Mouse (Mus musculus): Measurements from ENCODE around the gene Slc25a30. TPM values are rescaled to one million over a fixed set of nuclear protein-coding genes. Genes with fewer than 3 reads are reported as not detected.
"Not testable (repeated sequence)": the region's sequence is repeated elsewhere in the genome, so short reads cannot be mapped to it uniquely, and the experiment has no call there.

Slc25a30 gene
- 3.3 and 3.4 TPM in 2 replicates for polyA plus RNA-seq (2015; fragmentation: Nextera tagmentation; extraction: Ambion mirVana)

GRCm38 (mm10) chr14:75786868-75787793 lies at the start of gene Slc25a30:
Gene Slc25a30 (minus strand): TSS chr14:75787037.
- Histone ChIP-seq H3K9ac (peak within 1 kb of the TSS; percentile 88), H3K27ac (peak within 1 kb of the TSS; percentile 91), H3K9me3 (replicated peaks) (no peaks in the 10 kb centered on the region), H3K4me2 (peak within 1 kb of the TSS; percentile 96), H3K4me3 (replicated peaks) (peak within 1 kb of the TSS; percentile 82), H3K27me3 (0 out of 2 replicates have a peak, but pooled peaks cover 4% of the 10 kb centered on the region), H3K36me3 (peaks cover 2% of the 10 kb centered on the region; the same call in 1 of the 2 replicates), H3K4me1 (replicated peaks) (peaks cover 26% of the 10 kb centered on the region)
- ATAC-seq (ENCODE audit: low read depth): peak; percentile 98
- 5% methylated on average over 44 of the region's 51 CpGs for WGBS (ENCODE audit: insufficient replicate concordance)
- DNase-seq: peak; percentile 97

GRCm38 (mm10) chr14:75836579-75836978 lies 49.7 kb upstream of the Slc25a30 start:
- peak overlapping the region; percentile 71 for H3K4me2 ChIP-seq

GRCm38 (mm10) chr14:75834739-75835381 lies 48.0 kb upstream of the Slc25a30 start:
- Histone ChIP-seq H3K27me3 (no peaks in the 10 kb centered on the region), H3K36me3 (no peaks in the 10 kb centered on the region), H3K4me2 (peak overlapping the region; percentile 88), H3K27ac (peak overlapping the region; percentile 97), H3K4me3 (replicated peaks) (peak overlapping the region; percentile 66), H3K9me3 (replicated peaks) (no peaks in the 10 kb centered on the region), H3K9ac (peak overlapping the region; percentile 84), H3K4me1 (replicated peaks) (peaks cover 80% of the 10 kb centered on the region)
- 0% methylated on average over 16 of the region's 16 CpGs for WGBS (ENCODE audit: insufficient replicate concordance)
- ATAC-seq (ENCODE audit: low read depth) (peak; percentile 59), DNase-seq (peak; percentile 64)

More at GRCm38 (mm10) chr14:75836579-75836978, 49.7 kb upstream of the Slc25a30 start:
- 58% methylated on average over 3 of the region's 3 CpGs for WGBS (ENCODE audit: insufficient replicate concordance)
- H3K4me1 ChIP-seq (replicated peaks): peaks cover 77% of the 10 kb centered on the region
- ATAC-seq (ENCODE audit: low read depth) (no peak), DNase-seq (no peak)
- peak overlapping the region; percentile 34; the same call in 1 of the 2 replicates for H3K4me3 ChIP-seq (replicated peaks)
- no peaks in the 10 kb centered on the region for H3K27me3 ChIP-seq
- H3K27ac ChIP-seq: peak overlapping the region; percentile 94
- H3K9ac ChIP-seq: peak overlapping the region; percentile 60
- no peaks in the 10 kb centered on the region for H3K9me3 ChIP-seq (replicated peaks)
- no peaks in the 10 kb centered on the region for H3K36me3 ChIP-seq

GRCm38 (mm10) chr14:75834251-75834738 lies 47.5 kb upstream of the Slc25a30 start:
- Histone ChIP-seq H3K9me3 (replicated peaks) (no peaks in the 10 kb centered on the region), H3K9ac (peak overlapping the region; percentile 84), H3K4me3 (replicated peaks) (peak overlapping the region; percentile 66), H3K4me1 (replicated peaks) (peaks cover 84% of the 10 kb centered on the region), H3K27me3 (no peaks in the 10 kb centered on the region), H3K4me2 (peak overlapping the region; percentile 88), H3K27ac (peak overlapping the region; percentile 97), H3K36me3 (no peaks in the 10 kb centered on the region)
- ATAC-seq (ENCODE audit: low read depth): peak; percentile 78
- peak; percentile 69 for DNase-seq
- WGBS (ENCODE audit: insufficient replicate concordance): under 1% methylated on average over 10 of the region's 10 CpGs

DNA sequence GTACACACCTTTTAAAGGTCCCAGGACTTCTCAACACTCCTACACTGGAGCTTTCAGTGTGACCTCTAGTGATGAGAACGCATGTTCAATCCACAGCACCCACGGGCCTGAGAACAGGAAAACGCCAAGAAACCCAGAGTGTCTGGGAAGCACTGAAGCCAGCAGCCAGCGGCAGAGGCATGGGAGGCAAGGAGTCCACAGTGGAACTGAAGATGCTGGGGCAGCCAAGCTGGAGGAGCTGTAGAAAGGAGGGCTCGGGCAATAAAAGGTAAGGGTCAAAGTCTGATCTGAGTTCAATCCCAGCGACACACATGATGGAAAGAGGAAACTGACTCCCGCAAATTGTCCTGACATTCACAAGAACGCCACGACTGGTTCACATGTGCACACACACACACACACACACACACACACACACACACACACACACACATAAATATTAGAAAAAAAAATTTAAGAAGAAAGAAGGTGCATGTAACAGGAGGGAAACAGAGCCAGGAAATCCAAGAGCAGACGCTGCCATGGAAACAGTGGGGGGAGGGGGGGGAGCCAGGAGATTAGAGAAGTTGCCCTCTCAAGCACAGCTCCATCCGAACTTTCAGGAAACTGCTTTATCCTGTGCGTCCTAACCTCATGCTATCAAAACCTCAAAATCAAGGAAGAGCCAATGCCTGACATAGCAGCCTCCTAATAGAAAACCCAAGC lies 46.9 kb upstream of the Slc25a30 start:
- Histone ChIP-seq H3K27ac (peak overlapping the region; percentile 97), H3K27me3 (peaks cover 3% of the 10 kb centered on the region; the same call in 1 of the 2 replicates), H3K36me3 (no peaks in the 10 kb centered on the region), H3K9ac (peak overlapping the region; percentile 84), H3K9me3 (replicated peaks) (no peaks in the 10 kb centered on the region), H3K4me1 (replicated peaks) (peaks cover 84% of the 10 kb centered on the region), H3K4me2 (peak overlapping the region; percentile 88), H3K4me3 (replicated peaks) (peak overlapping the region; percentile 66)
- DNase-seq: no peak
- 4% methylated on average over 12 of the region's 12 CpGs for WGBS (ENCODE audit: insufficient replicate concordance)
- peak; percentile 11; the same call in 1 of the 2 replicates for ATAC-seq (ENCODE audit: low read depth)

GRCm38 (mm10) chr14:75832982-75833381 lies 46.1 kb upstream of the Slc25a30 start:
- WGBS (ENCODE audit: insufficient replicate concordance): 47% methylated on average over 4 of the region's 4 CpGs
- DNase-seq: no peak
- H3K4me2 ChIP-seq: peak overlapping the region; percentile 88
- no peaks in the 10 kb centered on the region for H3K9me3 ChIP-seq (replicated peaks)
- peak overlapping the region; percentile 84; the same call in 1 of the 2 replicates for H3K9ac ChIP-seq
- H3K4me1 ChIP-seq (replicated peaks): peaks cover 85% of the 10 kb centered on the region
- H3K4me3 ChIP-seq (replicated peaks): peak overlapping the region; percentile 66
- peaks cover 10% of the 10 kb centered on the region for H3K27me3 ChIP-seq
- no peak for ATAC-seq (ENCODE audit: low read depth)
- H3K27ac ChIP-seq: peak overlapping the region; percentile 97
- no peaks in the 10 kb centered on the region for H3K36me3 ChIP-seq

GRCm38 (mm10) chr14:75832031-75832430 lies 45.2 kb upstream of the Slc25a30 start:
- Histone ChIP-seq H3K27ac (peak overlapping the region; percentile 63; the same call in 1 of the 2 replicates), H3K9me3 (replicated peaks) (no peaks in the 10 kb centered on the region), H3K9ac (no peak overlapping the region), H3K4me2 (no peak overlapping the region), H3K4me1 (replicated peaks) (peaks cover 77% of the 10 kb centered on the region), H3K4me3 (replicated peaks) (no peak overlapping the region), H3K27me3 (peaks cover 20% of the 10 kb centered on the region), H3K36me3 (no peaks in the 10 kb centered on the region)
- WGBS (ENCODE audit: insufficient replicate concordance): 46% methylated on average over 2 of the region's 2 CpGs
- ATAC-seq (ENCODE audit: low read depth): no peak
- DNase-seq: peak; percentile 27

GRCm38 (mm10) chr14:75829817-75830216 lies 43.0 kb upstream of the Slc25a30 start:
- not testable (repeated sequence) for ATAC-seq (ENCODE audit: low read depth); H3K36me3 ChIP-seq; H3K9me3 ChIP-seq (replicated peaks); H3K27ac ChIP-seq; H3K9ac ChIP-seq; DNase-seq
- 0 out of 2 replicates have a peak overlapping the region, but pooled peaks have one; percentile 54 for H3K4me3 ChIP-seq (replicated peaks)
- WGBS (ENCODE audit: insufficient replicate concordance): 58% methylated on average over 14 of the region's 14 CpGs
- H3K4me2 ChIP-seq: peak overlapping the region; percentile 78
- H3K27me3 ChIP-seq: peaks cover 25% of the 10 kb centered on the region
- H3K4me1 ChIP-seq (replicated peaks): peaks cover 55% of the 10 kb centered on the region

DNA sequence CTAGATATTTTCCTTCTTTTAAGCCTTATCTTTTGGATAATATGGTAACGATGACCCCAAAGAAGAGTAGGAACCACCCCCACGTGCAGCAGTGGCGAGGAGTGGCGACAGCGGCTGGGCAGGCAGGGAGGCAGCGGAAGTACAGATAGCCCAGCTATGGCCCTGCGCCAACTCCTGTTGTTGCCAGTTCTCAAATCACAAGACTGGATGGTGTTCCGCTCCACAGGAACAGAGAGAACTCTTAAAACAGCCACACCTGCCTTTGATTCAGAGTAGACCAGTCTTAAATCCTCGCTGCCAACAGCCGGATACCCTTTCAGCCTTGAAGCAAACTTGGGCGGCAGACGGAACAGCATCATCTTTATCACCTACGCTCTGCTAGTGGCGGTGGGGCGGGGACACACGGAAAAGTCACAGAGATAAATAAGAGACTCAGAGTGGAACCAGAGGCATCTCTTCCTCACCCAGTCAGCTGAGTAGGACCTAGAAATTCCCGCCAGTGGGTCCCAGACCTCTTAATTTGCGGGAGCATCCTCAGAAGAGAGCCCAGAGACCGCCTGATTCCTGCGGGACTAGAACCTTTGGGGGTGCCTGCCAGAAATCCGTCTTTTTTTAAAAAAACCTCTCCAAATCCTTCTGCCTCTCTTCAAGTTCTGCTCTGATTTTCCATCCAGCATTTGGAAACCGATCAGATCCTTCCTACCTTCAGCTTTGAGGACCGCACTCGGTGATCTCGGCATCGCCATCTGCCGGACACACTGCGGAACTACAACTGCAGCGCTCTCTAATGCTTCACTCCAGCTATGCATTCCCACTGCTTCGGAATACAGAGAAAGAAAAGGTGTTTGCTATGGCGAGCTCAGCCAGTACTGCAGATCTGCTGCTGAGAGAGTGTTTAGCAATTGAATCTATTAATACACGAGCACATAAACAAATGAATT lies 42.3 kb upstream of the Slc25a30 start:
- Histone ChIP-seq H3K9me3 (replicated peaks) (no peaks in the 10 kb centered on the region), H3K4me2 (peak overlapping the region; percentile 78), H3K4me3 (replicated peaks) (peak overlapping the region; percentile 54), H3K9ac (peak overlapping the region; percentile 62), H3K36me3 (no peaks in the 10 kb centered on the region), H3K27ac (peak overlapping the region; percentile 82), H3K27me3 (peaks cover 25% of the 10 kb centered on the region), H3K4me1 (replicated peaks) (peaks cover 48% of the 10 kb centered on the region)
- peak; percentile 80 for ATAC-seq (ENCODE audit: low read depth)
- DNase-seq: peak; percentile 61
- 5% methylated on average over 32 of the region's 32 CpGs for WGBS (ENCODE audit: insufficient replicate concordance)

- Histone ChIP-seq H3K9ac (peak overlapping the region; percentile 62; the same call in 1 of the 2 replicates), H3K4me3 (replicated peaks) (peak overlapping the region; percentile 54), H3K27ac (no peak overlapping the region), H3K4me2 (peak overlapping the region; percentile 78), H3K36me3 (no peaks in the 10 kb centered on the region), H3K9me3 (replicated peaks) (no peaks in the 10 kb centered on the region), H3K4me1 (replicated peaks) (peaks cover 39% of the 10 kb centered on the region), H3K27me3 (peaks cover 25% of the 10 kb centered on the region)
- 41% methylated on average over 11 of the region's 11 CpGs for WGBS (ENCODE audit: insufficient replicate concordance)
- DNase-seq: no peak
- no peak for ATAC-seq (ENCODE audit: low read depth)
Observed at GRCm38 (mm10) chr14:75828221-75828620, 41.4 kb upstream of the Slc25a30 start.

Measured in liver, embryonic 13.5 days (tissue).